Mouse (Mus musculus): ENCODE results near the gene Mcm3. TPM values are rescaled to one million over a fixed set of nuclear protein-coding genes. Genes with fewer than 3 reads are reported as not detected.

Gene Mcm3
- polyA plus RNA-seq, 1 experiment from 2014 or later = 310 TPM

Other genes starting within 250 kb of the Mcm3 start
- not detected in 2 replicates for gene Pkhd1, start 202.2 kb downstream of the Mcm3 start, polyA plus RNA-seq (2016; fragmentation: Nextera tagmentation; extraction: Ambion mirVana)
- not detected in 2 replicates for gene Il17a, start 89.4 kb downstream of the Mcm3 start, polyA plus RNA-seq (2016; fragmentation: Nextera tagmentation; extraction: Ambion mirVana)
- gene Il17f, start 29.7 kb downstream of the Mcm3 start, polyA plus RNA-seq (2016; fragmentation: Nextera tagmentation; extraction: Ambion mirVana) = 0.16 and 0.17 TPM in 2 replicates
- 5.5 and 5.6 TPM in 2 replicates for gene Paqr8, start 70.3 kb upstream of the Mcm3 start, polyA plus RNA-seq (2016; fragmentation: Nextera tagmentation; extraction: Ambion mirVana)
- 1.3 and 2.1 TPM in 2 replicates for gene Efhc1, start 131.3 kb upstream of the Mcm3 start, polyA plus RNA-seq (2016; fragmentation: Nextera tagmentation; extraction: Ambion mirVana)